Mouse (Mus musculus): Measurements from ENCODE around the gene Strada.
"Not testable (repeated sequence)": the region's sequence is repeated elsewhere in the genome, so short reads cannot be mapped to it uniquely, and the experiment has no call there.

Strada gene

GRCm38 (mm10) chr11:106202123-106202465 lies at the start of gene Strada:
Strada (minus strand) TSS chr11:106202168.
- DNase-seq: no peak

GRCm38 (mm10) chr11:106249326-106249725 lies 47.4 kb upstream of the Strada start:
- DNase-seq: no peak

- peak; percentile 65 for DNase-seq
Measured at GRCm38 (mm10) chr11:106246834-106247233, 44.9 kb upstream of the Strada start.

DNA sequence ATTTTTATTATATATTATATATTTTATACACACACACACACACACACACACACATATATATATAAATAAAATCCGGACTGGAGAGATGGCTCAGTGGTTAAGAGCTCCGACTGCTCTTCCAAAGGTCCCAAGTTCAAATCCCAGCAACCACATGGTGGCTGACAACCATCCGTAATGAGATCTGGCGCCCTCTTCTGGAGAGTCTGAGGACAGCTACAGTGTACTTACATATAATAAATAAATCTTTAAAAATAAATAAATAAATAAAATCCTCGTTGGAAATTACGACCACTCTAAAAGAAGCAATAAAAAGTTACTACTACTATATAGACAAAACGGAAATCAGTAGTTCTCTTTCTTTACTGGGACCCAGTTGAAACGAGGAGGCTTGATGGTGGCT lies 32.0 kb upstream of the Strada start:
- not testable (repeated sequence) for DNase-seq

- no peak for DNase-seq
Measured at GRCm38 (mm10) chr11:106220603-106221002, 18.6 kb upstream of the Strada start.

DNA sequence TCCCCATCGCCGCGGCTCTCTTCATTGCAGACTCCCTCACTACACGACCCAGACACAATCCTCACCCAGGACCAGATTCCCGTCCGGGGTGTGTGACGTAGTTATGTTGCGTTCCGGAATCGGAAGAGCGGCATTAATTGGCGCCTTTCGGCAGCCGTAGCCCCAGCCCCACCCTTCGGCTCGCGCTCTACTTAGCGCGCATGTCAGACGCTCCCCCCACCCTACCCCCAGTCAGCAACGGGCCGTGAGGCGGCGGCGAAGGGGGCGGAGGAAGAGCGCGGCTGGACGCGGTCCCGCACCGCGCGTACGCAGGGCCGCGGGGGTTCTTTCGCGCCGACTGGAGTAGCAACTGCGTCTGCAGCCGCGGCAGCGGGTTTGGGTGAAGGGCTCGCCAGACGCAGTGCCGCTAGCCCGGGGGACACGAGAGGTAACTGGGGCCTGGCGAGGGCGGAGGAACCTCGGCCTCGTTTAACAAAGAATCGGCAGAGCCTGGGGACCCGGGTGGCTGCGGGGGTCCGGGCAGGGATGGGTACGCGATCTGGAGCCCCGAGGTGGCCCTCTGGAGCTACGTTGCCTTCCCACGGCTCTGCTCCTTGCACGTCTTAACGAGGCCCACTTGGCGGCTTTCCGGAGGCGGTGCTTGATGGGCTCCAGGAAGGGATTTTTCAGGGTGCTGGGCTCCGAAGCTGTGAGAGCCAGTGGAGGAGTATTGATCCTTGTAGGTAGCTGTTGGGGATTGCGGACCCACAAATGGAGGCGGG lies 14.9 kb upstream of the Strada start, which contains the start of gene Ddx42:
Gene Ddx42, plus strand, starts transcription at position 197 of the 761 bp plus-strand sequence.
- DNase-seq: peak; percentile 90

- DNase-seq: peak; percentile 90
Measured at GRCm38 (mm10) chr11:106215927-106216729, 14.2 kb upstream of the Strada start, which contains the start of gene Ccdc47. Ccdc47 (minus strand) TSS chr11:106216344.

DNA sequence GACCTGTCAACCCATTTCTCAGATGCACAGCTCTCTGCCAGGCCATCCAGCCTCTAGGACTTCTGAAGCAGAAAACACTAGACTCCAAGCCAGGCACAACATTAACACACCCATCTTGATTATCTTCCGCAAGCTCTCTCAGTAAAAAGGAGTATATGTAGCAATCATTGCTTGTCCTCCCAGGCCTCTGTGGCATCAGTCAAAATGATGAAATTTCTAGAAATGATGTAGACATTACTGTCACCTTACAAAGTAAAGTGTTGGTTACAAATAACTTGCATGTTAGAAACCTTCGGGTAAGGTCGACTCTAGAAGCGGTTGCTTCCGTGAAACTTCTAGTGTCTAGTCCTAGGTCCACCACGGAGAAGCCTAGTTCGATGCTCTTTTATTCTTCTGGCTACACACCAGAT lies 13.5 kb upstream of the Strada start:
- DNase-seq: no peak

GRCm38 (mm10) chr11:106214856-106215255 lies 12.9 kb upstream of the Strada start:
- no peak for DNase-seq

GRCm38 (mm10) chr11:106212771-106213170 lies 10.8 kb upstream of the Strada start:
- DNase-seq: no peak

DNA sequence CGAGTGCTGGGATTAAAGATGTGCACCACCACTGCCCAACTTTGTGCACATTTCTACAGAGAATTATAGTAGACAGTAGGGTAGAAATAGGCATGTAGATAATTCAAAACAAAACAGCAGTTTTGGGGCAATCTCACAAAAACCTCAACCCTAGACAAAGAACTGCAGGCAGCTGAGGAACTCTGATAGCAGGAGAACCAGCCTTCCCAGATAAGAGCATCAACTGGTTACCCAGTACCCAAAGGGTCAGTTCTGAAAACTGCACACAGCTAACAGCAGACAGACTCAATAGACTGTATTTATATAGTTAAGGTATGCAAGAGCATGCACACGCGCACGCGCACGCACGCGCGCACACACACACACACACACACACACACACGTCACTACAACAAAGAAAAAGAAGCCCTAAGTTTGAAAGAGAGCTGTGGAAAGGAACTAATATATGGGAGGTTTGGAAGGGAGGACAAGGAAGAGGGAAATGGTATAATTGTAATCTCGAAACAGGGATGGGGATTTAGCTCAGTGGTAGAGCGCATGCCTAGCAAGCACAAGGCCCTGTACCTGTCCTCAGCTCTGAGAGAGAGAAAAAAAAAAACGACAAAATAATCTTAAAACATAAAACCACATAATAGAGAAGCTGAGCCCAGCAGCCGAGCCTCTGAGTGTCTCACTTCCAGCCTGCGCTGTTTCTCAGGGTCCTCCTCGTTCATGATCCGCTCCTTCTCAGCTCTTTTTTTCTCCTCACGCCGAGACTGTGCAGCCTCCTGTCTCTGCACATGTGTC lies 438 bp downstream of the Strada start:
- peak; percentile 26 for DNase-seq

GRCm38 (mm10) chr11:106200756-106201155 lies 1.2 kb downstream of the Strada start:
- no peak for DNase-seq

DNA sequence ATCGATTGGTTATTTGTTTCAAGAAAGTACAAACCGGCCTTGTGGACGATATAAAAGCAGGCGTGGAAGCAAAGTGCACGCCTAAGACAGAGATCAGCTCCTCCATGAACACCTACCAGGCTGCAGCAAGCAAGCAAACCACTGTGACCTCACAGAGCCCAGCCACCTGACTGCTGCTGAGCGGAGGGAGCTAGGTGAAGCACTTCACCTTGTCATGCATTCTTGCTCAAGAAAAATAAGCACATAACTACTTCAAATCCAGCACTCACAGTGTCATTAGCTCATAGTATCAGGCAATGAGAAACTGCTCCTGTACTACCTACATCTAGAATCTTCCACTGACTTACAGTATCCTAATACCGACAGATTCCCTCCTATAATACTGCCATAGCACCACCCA lies 2.0 kb downstream of the Strada start:
- not testable (repeated sequence) for DNase-seq

- no peak for DNase-seq
Measured at GRCm38 (mm10) chr11:106198277-106198676, 3.7 kb downstream of the Strada start.

- no peak for DNase-seq
Measured at GRCm38 (mm10) chr11:106195341-106195740, 6.6 kb downstream of the Strada start.

DNA sequence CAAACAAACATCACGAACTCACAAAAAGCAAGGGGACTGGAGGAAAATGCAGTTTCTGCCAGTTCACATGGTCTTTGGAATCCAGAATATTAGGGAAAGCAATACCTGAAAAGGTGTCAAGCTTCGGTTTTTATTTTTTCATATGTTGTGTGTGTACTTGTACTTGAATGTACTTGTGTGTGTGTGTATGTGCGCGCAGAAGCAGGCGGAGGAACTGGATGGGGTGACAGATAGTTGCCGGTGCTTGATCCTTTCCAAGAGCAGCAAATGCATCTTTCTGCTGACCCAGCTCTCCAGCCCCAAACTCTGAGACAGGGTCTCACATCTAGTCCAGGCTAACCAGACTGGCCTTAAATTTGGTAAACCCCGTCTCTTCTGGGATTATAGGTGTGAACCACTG lies 7.1 kb downstream of the Strada start:
- DNase-seq: no peak

- DNase-seq: no peak
Measured at GRCm38 (mm10) chr11:106194155-106194541, 7.8 kb downstream of the Strada start.

- DNase-seq: peak; percentile 98
Measured at GRCm38 (mm10) chr11:106193371-106194154, 8.4 kb downstream of the Strada start.

GRCm38 (mm10) chr11:106192657-106193370 lies 9.2 kb downstream of the Strada start:
- no peak for DNase-seq

GRCm38 (mm10) chr11:106192241-106192640 lies 9.7 kb downstream of the Strada start:
- no peak for DNase-seq

DNA sequence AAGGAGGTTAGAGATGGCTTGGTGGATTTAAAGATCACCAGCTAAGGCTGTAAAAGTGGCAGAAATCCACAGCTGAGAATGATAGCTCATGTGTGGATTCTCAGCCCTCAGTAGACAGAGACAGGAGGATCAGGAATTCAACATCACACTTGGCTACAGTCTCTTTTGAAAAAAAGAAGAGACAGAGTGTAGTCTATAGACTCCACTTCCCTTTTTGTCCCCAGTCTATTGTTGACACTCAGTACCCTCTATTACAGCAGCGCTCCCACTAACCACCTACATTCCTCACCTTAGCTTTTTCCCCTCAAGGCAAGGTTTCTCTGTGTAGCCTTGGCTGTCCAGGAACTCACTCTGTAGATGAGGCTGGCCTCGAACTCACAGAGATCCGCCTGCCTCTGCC lies 10.3 kb downstream of the Strada start:
- DNase-seq: no peak

DNA sequence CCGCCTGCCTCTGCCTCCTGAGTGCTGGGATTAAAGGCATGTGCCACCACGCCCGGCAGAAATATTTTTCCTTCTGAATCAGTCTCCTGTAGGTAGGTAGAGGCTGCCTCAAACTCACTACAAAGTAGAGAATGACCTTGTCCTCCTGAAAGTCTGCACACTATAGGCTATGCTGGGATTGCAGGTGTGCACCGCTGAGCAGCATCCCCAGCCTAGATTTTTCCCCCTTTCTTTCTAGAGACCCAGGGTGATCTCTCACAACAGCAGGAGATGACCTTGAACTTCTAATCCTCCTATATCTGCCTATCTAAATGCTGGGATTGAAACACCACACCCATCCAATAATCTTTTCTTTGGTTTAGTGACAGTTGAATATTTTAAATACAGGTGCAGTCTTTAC lies 14.6 kb downstream of the Strada start:
- DNase-seq: no peak

Measured in thymus, postnatal 4 days (tissue).